Mouse (Mus musculus) cortical plate, adult 2 months (tissue): ENCODE measurements around the gene Rfxap. TPM values are rescaled to one million over a fixed set of nuclear protein-coding genes. Genes with fewer than 3 reads are reported as not detected.

Experiments
- H3K27ac ChIP-seq: fragments of 200-500 bp; 2 replicates; pipeline ENCODE4 v1.5.1; 2012; ENCODE audit warnings: low read length, control low read depth, inconsistent platforms; ENCODE audit not compliant: insufficient read depth
- H3K4me1 ChIP-seq: fragments of 200-500 bp; 2 replicates; pipeline ENCODE4 v1.6.1; 2011; ENCODE audit warnings: low read length; ENCODE audit not compliant: control insufficient read depth, insufficient read depth
- H3K4me3 ChIP-seq: fragments of 200-500 bp; 2 replicates; pipeline ENCODE4 v1.5.1; 2011; ENCODE audit warnings: mild to moderate bottlenecking, low read length, control low read depth; ENCODE audit not compliant: insufficient read depth
- CTCF ChIP-seq: fragments of 200-500 bp; IDR thresholded peaks from 2 replicates; pipeline ENCODE4 v1.5.1; 2011; ENCODE audit warnings: mild to moderate bottlenecking, control low read depth, low read length; ENCODE audit not compliant: insufficient read depth; ENCODE audit errors: extremely low read depth
- POLR2A ChIP-seq: fragments of 200-500 bp; IDR thresholded peaks from 2 replicates; pipeline ENCODE4 v1.6.1; 2011; ENCODE audit warnings: mild to moderate bottlenecking, low read length, control low read depth; ENCODE audit not compliant: insufficient read depth; ENCODE audit errors: extremely low read depth
- polyA plus RNA-seq: library from polyadenylated mRNA; depleted of rRNA; stranded (reverse); fragments of >200 nt; gene quantifications from 2 replicates; pipeline ENCODE4 v1.2.3, GENCODE M21; 2012; rRNA removed

Rfxap gene
- polyA plus RNA-seq, result 48.3 and 51.2 TPM in 2 replicates

GRCm38 (mm10) chr3:54807666-54808217 lies at the start of gene Rfxap:
TSS of gene Rfxap (minus strand) at chr3:54807791.
- no peaks in the 10 kb centered on the region for H3K4me1 ChIP-seq
- H3K27ac ChIP-seq, result peak within 1 kb of the TSS; percentile 84
- H3K4me3 ChIP-seq, result peak within 1 kb of the TSS; percentile 92
- TF ChIP-seq POLR2A, result peak; percentile 75
- no peak for TF ChIP-seq CTCF

DNA sequence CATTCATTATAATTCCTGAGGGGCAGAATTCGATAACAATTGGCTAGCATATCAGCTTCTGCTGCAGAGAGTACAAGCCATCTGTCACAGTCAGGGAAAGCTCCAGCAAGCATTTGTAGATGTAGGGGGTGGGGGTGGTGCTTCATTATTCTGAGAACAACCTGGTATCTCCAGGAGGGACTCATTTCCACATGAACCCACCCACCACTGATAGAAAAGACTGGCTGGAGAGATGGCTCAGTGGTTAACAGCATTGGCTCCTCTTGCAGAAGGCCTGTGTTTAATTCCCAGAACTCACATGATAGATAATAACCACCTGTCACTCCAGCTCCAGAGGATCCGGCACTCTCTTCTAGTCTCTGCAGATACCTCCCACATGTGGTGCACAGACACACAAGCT lies 27.8 kb upstream of the Rfxap start:
- Histone ChIP-seq H3K4me1 (no peaks in the 10 kb centered on the region; the same call in 1 of the 2 replicates), H3K27ac (no peak overlapping the region), H3K4me3 (no peak overlapping the region)
- TF ChIP-seq POLR2A (no peak), CTCF (no peak)

GRCm38 (mm10) chr3:54832491-54832890 lies 24.9 kb upstream of the Rfxap start:
- no peaks in the 10 kb centered on the region; the same call in 1 of the 2 replicates for H3K4me1 ChIP-seq
- no peak overlapping the region for H3K4me3 ChIP-seq
- no peak for TF ChIP-seq CTCF
- no peak for TF ChIP-seq POLR2A
- no peak overlapping the region for H3K27ac ChIP-seq

GRCm38 (mm10) chr3:54822526-54822925 lies 14.9 kb upstream of the Rfxap start:
- H3K4me3 ChIP-seq, result no peak overlapping the region
- H3K4me1 ChIP-seq, result no peaks in the 10 kb centered on the region
- H3K27ac ChIP-seq, result no peak overlapping the region
- TF ChIP-seq POLR2A, result no peak
- TF ChIP-seq CTCF, result no peak

GRCm38 (mm10) chr3:54815292-54815691 lies 7.7 kb upstream of the Rfxap start:
- Histone ChIP-seq H3K4me3 (no peak overlapping the region), H3K27ac (no peak overlapping the region), H3K4me1 (no peaks in the 10 kb centered on the region)
- TF ChIP-seq CTCF, result peak; percentile 79
- no peak for TF ChIP-seq POLR2A

GRCm38 (mm10) chr3:54814622-54815021 lies 7.0 kb upstream of the Rfxap start:
- H3K4me3 ChIP-seq, result no peak overlapping the region
- no peak for TF ChIP-seq POLR2A
- no peak overlapping the region for H3K27ac ChIP-seq
- no peaks in the 10 kb centered on the region for H3K4me1 ChIP-seq

GRCm38 (mm10) chr3:54813418-54813988 lies 5.9 kb upstream of the Rfxap start:
- TF ChIP-seq POLR2A (no peak), CTCF (peak; percentile 28; the same call in 1 of the 2 replicates)

DNA sequence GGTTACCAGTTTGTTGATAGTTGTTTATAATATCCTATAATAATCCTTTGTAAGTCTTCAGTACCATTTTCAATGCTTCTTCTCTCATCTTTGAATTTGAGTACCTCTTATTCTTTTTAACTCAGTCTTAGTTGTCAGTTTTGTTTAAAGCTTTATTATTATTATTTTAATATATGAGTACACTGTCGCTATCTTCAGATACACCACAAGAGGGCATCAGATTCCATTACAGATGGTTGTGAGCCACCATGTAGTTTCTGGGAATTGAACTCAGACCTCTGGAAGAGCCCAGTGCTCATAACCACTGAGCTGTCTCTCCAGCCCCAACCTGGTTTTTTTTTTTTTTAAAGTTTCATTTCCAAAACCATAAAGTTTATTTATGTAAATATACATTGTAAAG lies 4.0 kb upstream of the Rfxap start:
- Histone ChIP-seq H3K4me3 (no peak overlapping the region), H3K4me1 (no peaks in the 10 kb centered on the region), H3K27ac (no peak overlapping the region)
- no peak for TF ChIP-seq POLR2A
- TF ChIP-seq CTCF, result no peak

More at GRCm38 (mm10) chr3:54813418-54813988, 5.9 kb upstream of the Rfxap start:
- no peak overlapping the region for H3K27ac ChIP-seq
- H3K4me1 ChIP-seq, result no peaks in the 10 kb centered on the region
- H3K4me3 ChIP-seq, result no peak overlapping the region

GRCm38 (mm10) chr3:54809111-54809510 lies 1.5 kb upstream of the Rfxap start:
- no peak overlapping the region for H3K4me3 ChIP-seq
- H3K4me1 ChIP-seq, result no peaks in the 10 kb centered on the region
- no peak for TF ChIP-seq CTCF
- TF ChIP-seq POLR2A, result no peak
- no peak overlapping the region for H3K27ac ChIP-seq

GRCm38 (mm10) chr3:54807061-54807661 lies 430 bp downstream of the Rfxap start:
- H3K4me1 ChIP-seq, result no peaks in the 10 kb centered on the region
- TF ChIP-seq POLR2A (no peak), CTCF (no peak)

More at GRCm38 (mm10) chr3:54807061-54807661, 430 bp downstream of the Rfxap start:
- peak overlapping the region; percentile 84 for H3K27ac ChIP-seq
- peak overlapping the region; percentile 92 for H3K4me3 ChIP-seq
